Mouse (Mus musculus): ENCODE data around the gene March4. TPM values are rescaled to one million over a fixed set of nuclear protein-coding genes. Genes with fewer than 3 reads are reported as not detected.

March4 gene
- polyA plus RNA-seq (2012): not detected in 2 replicates

DNA sequence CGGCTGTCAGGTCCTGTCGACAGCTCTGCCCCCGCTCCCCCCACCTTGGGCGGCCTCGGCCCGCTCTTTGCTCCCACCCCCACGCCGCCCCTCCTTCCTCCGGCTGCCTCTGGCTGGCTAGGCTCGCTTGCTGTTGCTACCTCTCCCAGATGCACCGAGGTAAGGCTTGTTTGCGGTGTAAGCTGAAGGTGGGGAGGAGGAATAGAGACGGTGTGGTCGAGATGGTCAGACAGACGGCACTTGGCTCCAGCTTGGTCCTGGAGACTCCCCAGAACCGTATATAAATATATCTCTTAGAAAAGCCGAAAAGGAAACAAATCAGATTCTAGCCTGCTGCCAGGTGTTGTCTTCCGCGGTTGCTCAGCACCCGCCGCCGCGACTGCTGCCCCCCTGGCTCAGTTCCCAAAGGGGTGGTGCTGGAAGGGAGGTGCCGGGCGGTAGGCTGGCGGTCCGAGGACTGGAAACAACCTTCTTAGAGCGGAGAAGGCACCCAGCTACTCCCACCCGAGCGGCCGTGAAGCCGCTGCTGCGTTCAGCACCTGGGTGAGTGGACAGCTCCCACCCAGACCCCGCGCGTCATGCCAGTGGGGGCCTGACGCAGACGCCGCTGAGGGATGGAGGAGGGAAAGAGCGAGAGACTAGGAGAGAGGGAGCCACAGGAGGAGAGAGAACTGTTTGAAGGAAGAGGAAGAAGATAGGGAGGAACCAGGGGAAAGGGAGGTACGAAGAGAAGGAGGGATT is at the start of gene March4:
Gene March4 (minus strand): TSS at position 320 of the 741 bp plus-strand sequence.

DNA sequence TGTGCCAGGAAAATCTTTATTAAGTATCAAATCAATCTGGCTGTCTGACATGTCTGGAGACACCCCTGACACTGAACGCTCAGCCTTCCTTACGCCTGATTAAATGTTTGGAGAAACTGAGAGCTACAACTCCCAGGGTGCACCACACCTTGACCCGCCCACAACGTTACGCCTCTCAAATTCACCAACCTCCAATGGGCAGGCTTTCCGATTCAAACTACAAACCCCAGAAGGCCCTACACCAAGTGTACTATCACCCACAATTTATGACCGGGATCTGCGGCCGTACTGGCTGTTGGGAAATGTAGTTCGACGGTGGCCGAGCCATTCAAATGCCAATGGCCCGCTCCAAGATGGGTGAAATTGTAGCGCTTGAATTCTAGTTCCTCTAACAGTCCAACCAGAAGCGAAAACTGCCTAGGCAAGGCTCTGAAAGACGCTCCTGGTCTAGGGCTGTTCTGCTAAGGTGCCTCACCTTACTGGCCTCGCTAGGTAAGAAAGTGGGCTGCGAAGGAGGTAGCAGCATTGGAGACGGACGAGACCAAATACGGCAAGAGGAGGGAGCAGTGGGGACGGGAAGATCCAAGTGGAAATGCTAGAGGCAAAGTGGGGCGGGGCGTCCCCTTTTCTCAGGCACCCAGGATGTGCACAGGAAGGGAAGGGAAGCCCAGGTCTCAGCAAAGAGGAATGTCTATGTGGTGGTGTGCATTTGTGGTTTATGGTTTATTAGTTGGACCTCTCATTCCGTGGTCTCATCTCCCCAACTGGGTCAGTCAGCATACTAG is 46.4 kb upstream of the March4 start, which contains the start of gene Smarcal1:
Gene Smarcal1 (plus strand): TSS at position 305 of the 785 bp plus-strand sequence.

Other genes with a start within 250 kb of the March4 start
- gene Xrcc5, start 229.5 kb downstream of the March4 start, polyA plus RNA-seq (2012): 0.95 and 1.3 TPM in 2 replicates
- 9.6 and 11.6 TPM in 2 replicates for gene Smarcal1, start 46.3 kb upstream of the March4 start, polyA plus RNA-seq (2012)
- not detected in 2 replicates for gene Ankar, start 163.6 kb upstream of the March4 start, polyA plus RNA-seq (2012)
- gene Rpl37a, start 174.4 kb upstream of the March4 start, polyA plus RNA-seq (2012): 150 and 219 TPM in 2 replicates

Data from megakaryocyte-erythroid progenitor cell, adult 5 weeks (primary cell).